Mouse (Mus musculus) thymus, adult 2 months (tissue): ENCODE data around the gene Kri1. TPM values are rescaled to one million over a fixed set of nuclear protein-coding genes. Genes with fewer than 3 reads are reported as not detected.

Source experiments
- DNase-seq: peaks from one replicate; pipeline ENCODE4 v3.0.0; 2021
- H3K27ac ChIP-seq: fragments of 200-500 bp; 2 replicates; pipeline ENCODE4 v1.5.1; 2012; ENCODE audit warnings: low read length, control low read depth; ENCODE audit not compliant: control insufficient read depth, insufficient read depth
- H3K27me3 ChIP-seq: fragments of 200-500 bp; 2 replicates; pipeline ENCODE4 v1.6.1; 2012; ENCODE audit warnings: mild to moderate bottlenecking, low read length, moderate library complexity, mixed read lengths; ENCODE audit not compliant: control insufficient read depth, insufficient read depth
- H3K36me3 ChIP-seq: fragments of 200-500 bp; 2 replicates; pipeline ENCODE4 v1.6.1; 2012; ENCODE audit warnings: mild to moderate bottlenecking, low read length, moderate library complexity; ENCODE audit not compliant: control insufficient read depth, insufficient read depth
- H3K4me1 ChIP-seq: fragments of 200-500 bp; replicated peaks from 2 replicates; pipeline ENCODE4 v1.6.1; 2012; ENCODE audit warnings: low read length; ENCODE audit not compliant: control insufficient read depth, insufficient read depth
- H3K4me3 ChIP-seq: fragments of 200-500 bp; 2 replicates; pipeline ENCODE4 v1.5.1; 2012; ENCODE audit warnings: mild to moderate bottlenecking, low read length, control low read depth, moderate library complexity; ENCODE audit not compliant: control insufficient read depth, insufficient read depth
- CTCF ChIP-seq: fragments of 200-500 bp; IDR thresholded peaks from 2 replicates; pipeline ENCODE4 v1.5.1; 2012; ENCODE audit warnings: mild to moderate bottlenecking, control low read depth, low read length, moderate library complexity, borderline replicate concordance; ENCODE audit not compliant: control insufficient read depth, poor library complexity, insufficient read depth; ENCODE audit errors: extremely low read depth
- POLR2A ChIP-seq: fragments of 200-500 bp; IDR thresholded peaks from 2 replicates; pipeline ENCODE4 v1.6.1; 2012; ENCODE audit warnings: mild to moderate bottlenecking, low read length, control low read depth, moderate library complexity; ENCODE audit not compliant: control insufficient read depth, poor library complexity, insufficient read depth; ENCODE audit errors: extremely low read depth
- WGBS: fragments of 180-500 bp; shearing (Covaris S2); methylation state at CpG from one replicate; pipeline ENCODE4 v1.1.7; 2018; 5-methylcytosine and 5-hydroxymethylcytosine counted together
- polyA plus RNA-seq: library from polyadenylated mRNA; depleted of rRNA; stranded (reverse); fragments of >200 nt; gene quantifications from 2 replicates; pipeline ENCODE4 v1.2.3, GENCODE M21; 2012

The Kri1 gene
- polyA plus RNA-seq, 1 experiment: 56.5 TPM

GRCm38 (mm10) chr9:21288404-21289336 is 901 bp upstream of the Kri1 start:
- Histone ChIP-seq H3K4me3 (peak overlapping the region; percentile 84), H3K27ac (peak overlapping the region; percentile 87), H3K36me3 (peaks cover 2% of the 10 kb centered on the region; the same call in 1 of the 2 replicates), H3K27me3 (no peaks in the 10 kb centered on the region), H3K4me1 (peaks cover 17% of the 10 kb centered on the region)
- peak; percentile 63 for DNase-seq
- WGBS: 57% methylated on average over 13 of the region's 13 CpGs
- TF ChIP-seq POLR2A: no peak

GRCm38 (mm10) chr9:21286753-21287152 is 1.0 kb downstream of the Kri1 start:
- TF ChIP-seq POLR2A: no peak
- TF ChIP-seq CTCF: no peak
- Histone ChIP-seq H3K4me1 (peaks cover 15% of the 10 kb centered on the region), H3K36me3 (peaks cover 9% of the 10 kb centered on the region), H3K27ac (no peak overlapping the region), H3K27me3 (no peaks in the 10 kb centered on the region), H3K4me3 (no peak overlapping the region)
- 0% methylated on average over 3 of the region's 3 CpGs for WGBS
- DNase-seq: no peak

- peaks cover 10% of the 10 kb centered on the region for H3K4me1 ChIP-seq
- TF ChIP-seq POLR2A: no peak
- no peak for TF ChIP-seq CTCF
- no peaks in the 10 kb centered on the region for H3K27me3 ChIP-seq
- WGBS: 92% methylated on average over 3 of the region's 3 CpGs
- no peak overlapping the region for H3K27ac ChIP-seq
- DNase-seq: no peak
- no peak overlapping the region for H3K4me3 ChIP-seq
- peaks cover 30% of the 10 kb centered on the region for H3K36me3 ChIP-seq
Measured at GRCm38 (mm10) chr9:21283994-21284393, 3.8 kb downstream of the Kri1 start.

- Histone ChIP-seq H3K27ac (no peak overlapping the region), H3K27me3 (no peaks in the 10 kb centered on the region), H3K4me3 (no peak overlapping the region), H3K36me3 (peaks cover 30% of the 10 kb centered on the region), H3K4me1 (peaks cover 6% of the 10 kb centered on the region)
- TF ChIP-seq CTCF (no peak), POLR2A (no peak)
- 98% methylated on average over 5 of the region's 5 CpGs for WGBS
- DNase-seq: no peak
Measured at GRCm38 (mm10) chr9:21283591-21283990, 4.2 kb downstream of the Kri1 start.

GRCm38 (mm10) chr9:21277776-21278175 is 10.0 kb downstream of the Kri1 start:
- Histone ChIP-seq H3K4me3 (no peak overlapping the region), H3K4me1 (no peaks in the 10 kb centered on the region), H3K27ac (no peak overlapping the region), H3K27me3 (no peaks in the 10 kb centered on the region), H3K36me3 (peaks cover 69% of the 10 kb centered on the region)
- 98% methylated on average over 5 of the region's 5 CpGs for WGBS
- no peak for DNase-seq
- no peak for TF ChIP-seq CTCF
- no peak for TF ChIP-seq POLR2A

- Histone ChIP-seq H3K4me3 (no peak overlapping the region), H3K27me3 (no peaks in the 10 kb centered on the region), H3K27ac (no peak overlapping the region), H3K4me1 (no peaks in the 10 kb centered on the region), H3K36me3 (peaks cover 71% of the 10 kb centered on the region)
- no peak for TF ChIP-seq POLR2A
- TF ChIP-seq CTCF: no peak
- WGBS: 92% methylated on average over 8 of the region's 8 CpGs
- DNase-seq: no peak
Measured at GRCm38 (mm10) chr9:21276307-21276706, 11.5 kb downstream of the Kri1 start.

GRCm38 (mm10) chr9:21275727-21276126 is 12.0 kb downstream of the Kri1 start:
- no peak for TF ChIP-seq POLR2A
- no peak for TF ChIP-seq CTCF
- Histone ChIP-seq H3K36me3 (peaks cover 72% of the 10 kb centered on the region), H3K27ac (no peak overlapping the region), H3K4me1 (no peaks in the 10 kb centered on the region), H3K27me3 (no peaks in the 10 kb centered on the region), H3K4me3 (no peak overlapping the region)
- no peak for DNase-seq
- WGBS: 93% methylated on average over 12 of the region's 12 CpGs
